Mouse (Mus musculus) heart, postnatal 0 days (tissue): ENCODE measurements around the gene Olfr1026.

Source experiments
- CTCF ChIP-seq: IDR thresholded peaks from 2 replicates; pipeline ENCODE4 v1.5.1; 2016; ENCODE audit warnings: antibody characterized with exemption, control low read depth, low read depth
- EP300 ChIP-seq: IDR thresholded peaks from 2 replicates; pipeline ENCODE4 v1.6.1; 2016; ENCODE audit warnings: antibody characterized with exemption, low read depth

DNA sequence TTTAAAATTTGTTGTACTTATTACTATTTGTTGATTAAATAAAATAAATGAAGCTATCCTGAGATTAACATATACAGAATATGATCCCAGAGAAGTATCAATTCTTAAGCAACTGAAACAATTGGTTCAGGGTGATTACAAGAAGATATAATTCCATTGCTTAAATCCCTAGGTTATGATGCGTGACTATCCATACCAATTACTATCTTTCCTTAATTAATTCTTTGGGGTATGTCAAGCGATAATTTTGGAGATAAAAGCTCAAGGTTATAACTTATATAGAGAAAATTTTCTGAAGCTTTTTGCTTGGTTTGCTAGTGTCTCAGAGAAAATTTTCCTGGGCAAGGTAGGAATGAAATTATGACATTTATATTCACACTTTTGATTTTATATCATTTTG, 52.2 kb downstream of the Olfr1026 start, which contains the start of gene Olfr1029:
- TF ChIP-seq CTCF (no peak), EP300 (no peak)
